Comparison of ENCODE assay signal across 8 mouse cellular contexts in the genomic region with DNA sequence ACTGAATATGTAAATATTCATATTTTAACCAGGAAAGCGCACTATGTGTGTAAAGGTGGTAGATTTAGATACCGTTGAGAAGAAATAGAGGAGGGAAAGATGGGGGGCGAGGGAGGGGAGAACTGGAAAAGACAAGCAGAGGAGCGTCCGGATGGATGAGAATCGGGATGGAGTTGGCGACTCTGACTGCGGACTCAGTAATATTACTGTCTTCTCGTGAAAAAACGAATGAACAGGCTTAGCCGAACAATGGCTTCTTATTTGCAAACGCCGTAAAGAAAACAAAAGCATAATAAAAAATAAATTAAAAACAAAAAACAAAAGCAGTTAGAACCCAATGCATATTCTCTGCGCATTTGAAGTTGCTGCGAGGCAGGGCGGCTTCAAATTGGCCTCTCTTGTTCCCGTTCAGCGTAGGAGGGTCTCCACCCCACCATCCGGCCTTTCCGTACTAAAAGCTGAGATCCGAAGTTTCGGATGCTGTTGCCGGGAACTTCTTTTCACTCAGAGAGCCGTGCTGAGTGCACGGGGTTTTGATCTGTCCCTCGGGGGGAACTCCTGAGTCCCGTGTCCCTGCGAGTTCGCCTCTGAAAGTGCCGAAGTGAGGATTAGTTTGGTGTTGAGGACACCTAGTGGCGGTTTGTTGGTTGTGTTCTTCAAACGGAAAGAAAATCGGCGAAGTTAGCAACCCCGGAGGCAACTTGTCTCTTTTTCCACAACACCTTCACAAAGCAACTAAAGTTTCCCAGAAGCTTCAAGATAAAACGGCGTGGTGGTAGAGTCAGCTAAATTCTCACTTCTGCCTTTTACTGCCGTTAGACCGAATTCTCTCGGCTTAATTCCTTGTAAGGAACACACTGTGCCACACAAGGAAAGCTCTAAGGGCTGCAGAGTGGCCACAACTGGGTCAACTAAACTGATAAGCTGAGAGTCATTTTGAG.
A peak's percentile ranks its signal among the peaks of the same experiment; 100 is the strongest.
DNase-seq lines count a peak whose midpoint lies in the region; ATAC-seq and TF ChIP-seq lines count a peak whose summit lies in the region.

No protein-coding gene starts in this region.

- intact Hi-C loops in heart, postnatal 25 days (cut with DNase I), result loop anchor here (1.0 to 10.0 kb wide), 3 partner anchors 232 to 650 kb away; a partner anchor contains a TSS

- TF ChIP-seq RAD21 in MEL (IDR thresholded peaks at IDR 0.05; ENCODE audit: low read depth, low read length), result peak; percentile 100

- no peaks in the 10 kb centered on the region for H3K27me3 ChIP-seq in MEL (ENCODE audit: control insufficient read depth in 1 of 2, insufficient read depth in 2 of 2, low read length in 2 of 2)
- H3K27me3 ChIP-seq in forebrain, embryonic 14.5 days (replicated peaks; ENCODE audit: control insufficient read depth, insufficient read depth, low read length), result peaks cover 13% of the 10 kb centered on the region
- H3K27me3 ChIP-seq in lung, embryonic 14.5 days (ENCODE audit: insufficient read depth, low read length), result peaks cover 13% of the 10 kb centered on the region; the same call in 1 of the 2 replicates

- no peak for TF ChIP-seq POLR2A in MEL (IDR thresholded peaks at IDR 0.05; ENCODE audit: control insufficient read depth in 1 of 2, insufficient read depth in 1 of 2, low read depth in 1 of 2, low read length in 2 of 2, poor library complexity in 1 of 2)

- H3K9ac ChIP-seq in MEL (ENCODE audit: control insufficient read depth, low read depth, low read length, poor library complexity, severe bottlenecking), result peak overlapping the region; percentile 72
- peak overlapping the region; percentile 35; the same call in 1 of the 2 replicates for H3K9ac ChIP-seq in forebrain, embryonic 14.5 days (ENCODE audit: low read length)
- H3K9ac ChIP-seq in lung, embryonic 14.5 days, result peak overlapping the region; percentile 45

- H3K79me2 ChIP-seq in MEL (ENCODE audit: control insufficient read depth, insufficient read depth, low read length, poor library complexity), result no peaks in the 10 kb centered on the region; the same call in 1 of the 2 replicates

- peak; percentile 84 for ATAC-seq in forebrain, embryonic 14.5 days
- ATAC-seq in lung, embryonic 14.5 days (ENCODE audit: insufficient read depth), result peak; percentile 73; the same call in 1 of the 2 replicates
- ATAC-seq in neutrophil, adult 5-6 weeks (ENCODE audit: extremely low read depth, insufficient number of reproducible peaks, low FRiP score, poor library complexity, severe bottlenecking), result peak; percentile 97

- H3K4me3 ChIP-seq in MEL (ENCODE audit: control insufficient read depth in 1 of 2, insufficient read depth in 1 of 2, low read depth in 2 of 2, low read length in 2 of 2), result peak overlapping the region; percentile 74 to 79
- H3K4me3 ChIP-seq in forebrain, embryonic 14.5 days (ENCODE audit: low read depth, low read length), result peak overlapping the region; percentile 36
- H3K4me3 ChIP-seq in lung, embryonic 14.5 days (ENCODE audit: low read depth, low read length), result peak overlapping the region; percentile 43

- H3K36me3 ChIP-seq in MEL (ENCODE audit: control insufficient read depth in 1 of 2, insufficient read depth in 2 of 2, low read length in 2 of 2), result peaks cover 0 to 7% of the 10 kb centered on the region in 2 experiments; a peak in 2 of 4 replicates
- H3K36me3 ChIP-seq in forebrain, embryonic 14.5 days (ENCODE audit: control insufficient read depth, insufficient read depth, low read length), result no peaks in the 10 kb centered on the region
- no peaks in the 10 kb centered on the region for H3K36me3 ChIP-seq in lung, embryonic 14.5 days (ENCODE audit: insufficient read depth)

- peak in 2 of 3 experiments; percentile 48 to 72; a peak in 5 of 6 replicates for TF ChIP-seq CTCF in MEL (IDR thresholded peaks at IDR 0.05 in 2 of 3, conservative IDR thresholded peaks at IDR 0.05 in 1 of 3; ENCODE audit: control insufficient read depth in 1 of 3, insufficient read depth in 1 of 3, low read depth in 2 of 3, low read length in 3 of 3, poor library complexity in 1 of 3, severe bottlenecking in 1 of 3)
- TF ChIP-seq CTCF in lung, embryonic 14.5 days (IDR thresholded peaks at IDR 0.05; ENCODE audit: low read depth), result peak; percentile 82

- H3K4me2 ChIP-seq in forebrain, embryonic 14.5 days (ENCODE audit: low read length), result peak overlapping the region; percentile 62
- H3K4me2 ChIP-seq in lung, embryonic 14.5 days, result peak overlapping the region; percentile 80

- peak; percentile 96 for DNase-seq in MEL (ENCODE audit: low read depth, low spot score)
- peak; percentile 4 for DNase-seq in cerebellum, adult 11-12 months
- peak; percentile 91 for DNase-seq in forebrain, embryonic 14.5 days (ENCODE audit: low spot score)
- DNase-seq in heart, postnatal 25 days (ENCODE audit: low spot score), result peak; percentile 4
- peak; percentile 71 for DNase-seq in large intestine, adult 2 months (ENCODE audit: low read depth, low spot score)
- DNase-seq in lung, embryonic 14.5 days, result peak; percentile 92
- DNase-seq in thymus, postnatal 0 days (ENCODE audit: low spot score), result peak; percentile 66

- TF ChIP-seq EP300 in MEL (IDR thresholded peaks at IDR 0.05; ENCODE audit: low read depth in 1 of 2, low read length in 2 of 2), result no peak

- no peaks in the 10 kb centered on the region for H3K9me3 ChIP-seq in MEL (replicated peaks; ENCODE audit: insufficient read depth, low read length)
- no peaks in the 10 kb centered on the region for H3K9me3 ChIP-seq in forebrain, embryonic 14.5 days (replicated peaks; ENCODE audit: control insufficient read depth, low read length)
- no peaks in the 10 kb centered on the region for H3K9me3 ChIP-seq in lung, embryonic 14.5 days (ENCODE audit: low read depth, low read length)

- H3K4me1 ChIP-seq in MEL (ENCODE audit: control insufficient read depth in 1 of 2, insufficient read depth in 2 of 2, low read length in 2 of 2), result peaks cover 0 to 7% of the 10 kb centered on the region in 2 experiments; a peak in 2 of 4 replicates
- no peaks in the 10 kb centered on the region for H3K4me1 ChIP-seq in forebrain, embryonic 14.5 days (ENCODE audit: control insufficient read depth, insufficient read depth, low read length)
- H3K4me1 ChIP-seq in lung, embryonic 14.5 days (ENCODE audit: insufficient read depth), result no peaks in the 10 kb centered on the region

- WGBS in forebrain, embryonic 14.5 days, result 1% methylated on average over 40 of the region's 40 CpGs
- WGBS in large intestine, adult 2 months, result 5% methylated on average over 40 of the region's 40 CpGs
- WGBS in lung, embryonic 14.5 days, result under 1% methylated on average over 40 of the region's 40 CpGs

- peak overlapping the region; percentile 43 for H3K27ac ChIP-seq in MEL (ENCODE audit: control insufficient read depth, low read depth, low read length)
- no peak overlapping the region for H3K27ac ChIP-seq in forebrain, embryonic 14.5 days (ENCODE audit: low read depth, low read length)
- H3K27ac ChIP-seq in lung, embryonic 14.5 days (ENCODE audit: low read depth), result no peak overlapping the region

TF ChIP-seq in MEL, 35 proteins besides CTCF, POLR2A, EP300 and RAD21:
- peak; percentile 31; the same call in 1 of the 2 replicates for TF ChIP-seq TBP (IDR thresholded peaks at IDR 0.05; ENCODE audit: low read depth, low read length)
- peak; percentile 98 for TF ChIP-seq ZC3H11A (IDR thresholded peaks at IDR 0.05; ENCODE audit: low read depth, low read length)
- 0 out of 2 replicates have a peak, but pooled peaks have one; percentile 16 for TF ChIP-seq TCF12 (IDR thresholded peaks at IDR 0.05; ENCODE audit: low read depth, low read length)
- TF ChIP-seq SMC3 (IDR thresholded peaks at IDR 0.05; ENCODE audit: low read depth, low read length), result peak; percentile 97
- TF ChIP-seq ELF1 (IDR thresholded peaks at IDR 0.05; ENCODE audit: low read depth, low read length), result peak; percentile 4; the same call in 1 of the 2 replicates
- no peak for TF ChIP-seq UBTF (IDR thresholded peaks at IDR 0.05; ENCODE audit: borderline replicate concordance, insufficient read depth, low read depth, low read length)
- TF ChIP-seq ZKSCAN1 (IDR thresholded peaks at IDR 0.05; ENCODE audit: low read depth, low read length), result no peak
- peak; percentile 23; the same call in 1 of the 2 replicates for TF ChIP-seq BHLHE40 (IDR thresholded peaks at IDR 0.05; ENCODE audit: borderline replicate concordance, low read depth, low read length)
- TF ChIP-seq RCOR1 (IDR thresholded peaks at IDR 0.05; ENCODE audit: low read depth, low read length), result no peak
- TF ChIP-seq MXI1 (IDR thresholded peaks at IDR 0.05; ENCODE audit: low read depth, low read length), result peak; percentile 62
- no peak for TF ChIP-seq ETS1 (IDR thresholded peaks at IDR 0.05; ENCODE audit: low read depth, low read length)
- peak; percentile 62; the same call in 1 of the 2 replicates for TF ChIP-seq SIN3A (IDR thresholded peaks at IDR 0.05; ENCODE audit: low read length)
- TF ChIP-seq MAX (IDR thresholded peaks at IDR 0.05; ENCODE audit: low read length), result peak; percentile 25; the same call in 1 of the 2 replicates

Comparison
In these comparisons a context has a peak if more than half of its experiments do, and no peak if none do; other contexts are left out.
1. DNase-seq: peak in every context shown above with its lines; median percentile 96 in MEL; 92 in lung, embryonic 14.5 days; 91 in forebrain, embryonic 14.5 days; 71 in large intestine, adult 2 months; 66 in thymus, postnatal 0 days; 4 in cerebellum, adult 11-12 months; 4 in heart, postnatal 25 days.